Mouse (Mus musculus): Measurements from ENCODE around the gene Arrb2. TPM values are rescaled to one million over a fixed set of nuclear protein-coding genes. Genes with fewer than 3 reads are reported as not detected.

Arrb2 gene
- polyA plus RNA-seq, 1 experiment from 2014 or later, result 10.7 TPM

DNA sequence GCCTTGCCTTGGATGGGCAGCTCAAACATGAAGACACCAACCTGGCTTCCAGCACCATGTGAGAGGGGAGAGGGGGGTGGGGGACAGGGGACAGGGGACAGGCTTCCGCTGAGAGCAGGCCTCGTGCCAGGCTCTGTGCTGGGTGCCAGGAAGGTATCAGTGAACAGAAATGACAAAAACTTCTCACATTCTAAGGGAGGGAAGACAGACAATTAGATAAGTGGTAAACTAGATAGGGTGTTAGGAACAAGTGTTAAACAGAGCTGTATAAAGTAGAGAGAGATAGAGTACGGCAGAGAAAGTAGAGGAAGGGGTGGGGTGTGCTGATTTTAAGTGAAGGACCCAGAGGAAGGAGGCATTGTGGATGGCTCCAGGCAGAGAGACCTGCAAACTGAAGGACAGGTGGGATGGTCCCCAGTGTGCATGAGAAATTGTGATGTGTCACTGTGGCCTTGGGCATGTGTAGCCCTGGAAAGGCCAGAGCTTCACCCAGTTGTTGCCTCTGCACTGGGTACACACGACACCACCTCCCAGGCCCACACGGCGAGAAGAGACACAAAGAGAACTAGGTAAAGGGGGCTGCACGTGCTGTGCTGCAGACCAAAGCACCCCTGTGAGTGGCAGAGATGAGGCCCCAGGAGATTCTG lies 6.4 kb downstream of the Arrb2 start:
- 92% methylated on average over 7 of the region's 7 CpGs for WGBS

DNA sequence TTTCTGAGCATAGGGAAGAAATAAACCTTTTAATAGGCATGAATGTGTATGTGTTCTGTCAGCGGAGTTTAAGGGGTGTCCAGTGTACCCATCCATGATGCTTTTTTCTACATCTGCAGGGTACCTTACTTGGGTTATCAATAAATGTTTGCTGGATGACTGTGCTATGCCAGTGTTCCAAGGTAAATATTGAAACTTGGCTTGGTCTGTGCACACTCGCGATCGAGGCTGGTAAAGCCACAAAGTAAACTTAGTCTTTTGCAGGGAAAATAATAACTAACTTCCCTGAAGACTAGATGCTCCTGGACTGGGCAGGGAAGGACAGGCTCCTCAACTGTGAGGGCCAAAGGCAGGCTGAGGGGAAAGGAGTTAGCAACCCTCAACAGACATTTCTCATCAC lies 8.2 kb downstream of the Arrb2 start:
- ATAC-seq, result no peak
- Histone ChIP-seq H3K36me3 (ENCODE audit: control insufficient read depth, insufficient read depth, low read length) (0 out of 2 replicates have a peak, but pooled peaks cover 5% of the 10 kb centered on the region), H3K9me3 (ENCODE audit: control insufficient read depth, low read length) (no peaks in the 10 kb centered on the region), H3K27me3 (replicated peaks; ENCODE audit: control insufficient read depth, insufficient read depth, low read length) (no peaks in the 10 kb centered on the region), H3K4me1 (ENCODE audit: control insufficient read depth, insufficient read depth, low read length) (no peaks in the 10 kb centered on the region), H3K4me2 (ENCODE audit: low read depth, low read length) (no peak overlapping the region), H3K9ac (ENCODE audit: low read depth, low read length) (no peak overlapping the region), H3K4me3 (ENCODE audit: low read length) (no peak overlapping the region), H3K27ac (ENCODE audit: low read length) (no peak overlapping the region)
- WGBS, result 75% methylated on average over 4 of the region's 4 CpGs

More for the DNA sequence above, 6.4 kb downstream of the Arrb2 start:
- H3K4me2 ChIP-seq (ENCODE audit: low read depth, low read length), result no peak overlapping the region
- 0 out of 2 replicates have a peak, but pooled peaks cover 5% of the 10 kb centered on the region for H3K36me3 ChIP-seq (ENCODE audit: control insufficient read depth, insufficient read depth, low read length)
- H3K4me1 ChIP-seq (ENCODE audit: control insufficient read depth, insufficient read depth, low read length), result peaks cover 3% of the 10 kb centered on the region
- 0 out of 2 replicates have a peak overlapping the region, but pooled peaks have one; percentile 21 for H3K9ac ChIP-seq (ENCODE audit: low read depth, low read length)
- no peaks in the 10 kb centered on the region for H3K27me3 ChIP-seq (replicated peaks; ENCODE audit: control insufficient read depth, insufficient read depth, low read length)
- H3K4me3 ChIP-seq (ENCODE audit: low read length), result no peak overlapping the region
- ATAC-seq, result no peak
- no peak overlapping the region for H3K27ac ChIP-seq (ENCODE audit: low read length)
- H3K9me3 ChIP-seq (ENCODE audit: control insufficient read depth, low read length), result no peaks in the 10 kb centered on the region

DNA sequence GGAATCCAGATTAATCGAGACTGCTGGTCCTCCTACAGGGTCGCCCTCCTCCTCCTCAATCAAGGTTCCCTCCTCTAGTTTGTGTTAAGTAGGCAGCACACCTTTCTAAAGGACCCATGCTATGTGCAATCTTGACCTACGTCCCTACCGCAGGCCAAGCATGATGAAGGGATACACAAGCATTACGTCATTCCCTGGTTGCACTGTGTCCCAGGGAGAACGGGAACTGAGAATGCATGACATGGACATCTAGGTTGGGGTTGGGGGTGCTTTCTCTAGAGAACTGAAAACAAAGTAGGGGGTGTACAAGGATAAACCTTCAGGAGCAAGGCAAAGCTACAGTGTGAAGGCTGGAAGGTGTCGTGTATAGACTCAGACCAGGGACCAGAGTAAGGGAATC lies 9.4 kb downstream of the Arrb2 start:
- Histone ChIP-seq H3K27ac (ENCODE audit: low read length) (no peak overlapping the region), H3K27me3 (replicated peaks; ENCODE audit: control insufficient read depth, insufficient read depth, low read length) (no peaks in the 10 kb centered on the region), H3K9ac (ENCODE audit: low read depth, low read length) (no peak overlapping the region), H3K4me3 (ENCODE audit: low read length) (no peak overlapping the region), H3K36me3 (ENCODE audit: control insufficient read depth, insufficient read depth, low read length) (0 out of 2 replicates have a peak, but pooled peaks cover 5% of the 10 kb centered on the region), H3K9me3 (ENCODE audit: control insufficient read depth, low read length) (no peaks in the 10 kb centered on the region), H3K4me1 (ENCODE audit: control insufficient read depth, insufficient read depth, low read length) (no peaks in the 10 kb centered on the region), H3K4me2 (ENCODE audit: low read depth, low read length) (no peak overlapping the region)
- WGBS, result 87% methylated on average over 7 of the region's 7 CpGs
- no peak for ATAC-seq

DNA sequence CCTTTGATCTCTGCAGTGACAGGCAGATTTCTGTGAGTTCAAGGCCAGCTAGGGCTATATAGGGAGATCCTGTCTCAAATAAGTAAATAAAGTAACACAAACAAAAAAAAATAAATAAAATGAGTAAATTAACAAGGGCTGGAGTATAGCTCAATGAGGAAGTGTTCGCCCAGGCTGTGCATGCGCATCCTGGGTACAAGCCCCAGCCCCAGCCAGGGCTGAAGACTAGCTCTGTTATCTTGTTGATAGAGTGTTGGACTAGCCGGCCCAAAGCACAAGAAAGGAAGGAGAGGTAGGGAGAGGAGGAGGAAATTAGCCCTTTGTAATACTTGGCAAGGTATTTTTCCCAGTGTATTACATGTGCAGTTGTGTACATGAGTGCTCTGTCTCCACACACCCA lies 11.5 kb downstream of the Arrb2 start:
- Histone ChIP-seq H3K4me2 (ENCODE audit: low read depth, low read length) (no peak overlapping the region), H3K4me1 (ENCODE audit: control insufficient read depth, insufficient read depth, low read length) (no peaks in the 10 kb centered on the region), H3K4me3 (ENCODE audit: low read length) (no peak overlapping the region), H3K27me3 (replicated peaks; ENCODE audit: control insufficient read depth, insufficient read depth, low read length) (no peaks in the 10 kb centered on the region), H3K9me3 (ENCODE audit: control insufficient read depth, low read length) (no peaks in the 10 kb centered on the region), H3K27ac (ENCODE audit: low read length) (no peak overlapping the region), H3K36me3 (ENCODE audit: control insufficient read depth, insufficient read depth, low read length) (no peaks in the 10 kb centered on the region), H3K9ac (ENCODE audit: low read depth, low read length) (no peak overlapping the region)
- WGBS, result 86% methylated on average over 3 of the region's 3 CpGs
- ATAC-seq, result no peak

DNA sequence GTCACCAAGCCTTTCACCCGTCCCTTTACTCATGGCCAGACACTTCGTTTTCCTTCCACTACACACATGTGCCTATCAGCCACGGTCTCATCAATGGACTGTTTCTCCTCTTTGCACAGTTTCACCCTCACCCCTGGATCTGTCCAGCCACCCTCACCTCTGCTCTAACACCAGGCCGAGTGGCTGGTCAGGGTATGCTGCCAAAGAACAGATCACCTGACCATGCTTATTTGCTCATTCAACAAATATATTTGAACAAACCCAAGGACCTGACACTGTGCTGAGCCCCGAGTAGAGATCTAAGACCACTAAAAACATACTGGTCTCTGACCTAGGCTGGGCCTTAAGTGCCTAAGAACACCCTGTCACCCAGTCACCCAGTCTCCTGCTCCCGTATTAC lies 12.2 kb downstream of the Arrb2 start:
- H3K4me3 ChIP-seq (ENCODE audit: low read length), result no peak overlapping the region
- H3K9ac ChIP-seq (ENCODE audit: low read depth, low read length), result no peak overlapping the region
- H3K27ac ChIP-seq (ENCODE audit: low read length), result no peak overlapping the region
- H3K4me1 ChIP-seq (ENCODE audit: control insufficient read depth, insufficient read depth, low read length), result no peaks in the 10 kb centered on the region
- H3K36me3 ChIP-seq (ENCODE audit: control insufficient read depth, insufficient read depth, low read length), result no peaks in the 10 kb centered on the region
- WGBS, result 58% methylated on average over 6 of the region's 6 CpGs
- ATAC-seq, result no peak
- H3K4me2 ChIP-seq (ENCODE audit: low read depth, low read length), result no peak overlapping the region
- H3K27me3 ChIP-seq (replicated peaks; ENCODE audit: control insufficient read depth, insufficient read depth, low read length), result no peaks in the 10 kb centered on the region
- H3K9me3 ChIP-seq (ENCODE audit: control insufficient read depth, low read length), result no peaks in the 10 kb centered on the region

DNA sequence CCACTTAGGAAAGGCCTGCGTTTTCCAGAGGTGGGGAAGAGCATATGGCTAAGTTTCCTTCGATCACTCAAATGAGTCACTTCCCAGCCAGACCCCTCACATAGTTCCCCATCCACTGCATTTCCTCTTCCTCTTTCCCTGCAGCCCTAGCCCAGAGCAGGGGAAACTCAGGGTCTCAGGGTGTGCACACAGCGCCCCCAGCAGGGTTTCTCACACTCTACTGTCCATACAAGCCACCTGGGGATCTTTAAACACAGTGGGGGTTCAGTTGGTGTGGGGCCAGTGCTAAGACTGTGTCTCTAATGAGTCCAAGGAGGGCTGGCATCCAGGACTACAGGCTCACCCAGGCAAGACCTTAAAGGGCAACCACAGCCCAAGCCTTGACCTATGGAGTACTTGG lies 14.3 kb downstream of the Arrb2 start:
- Histone ChIP-seq H3K4me2 (ENCODE audit: low read depth, low read length) (no peak overlapping the region), H3K27ac (ENCODE audit: low read length) (no peak overlapping the region), H3K4me3 (ENCODE audit: low read length) (no peak overlapping the region), H3K9ac (ENCODE audit: low read depth, low read length) (no peak overlapping the region), H3K27me3 (replicated peaks; ENCODE audit: control insufficient read depth, insufficient read depth, low read length) (no peaks in the 10 kb centered on the region), H3K4me1 (ENCODE audit: control insufficient read depth, insufficient read depth, low read length) (no peaks in the 10 kb centered on the region), H3K36me3 (ENCODE audit: control insufficient read depth, insufficient read depth, low read length) (no peaks in the 10 kb centered on the region), H3K9me3 (ENCODE audit: control insufficient read depth, low read length) (no peaks in the 10 kb centered on the region)
- 43% methylated on average over 3 of the region's 3 CpGs for WGBS
- ATAC-seq, result no peak

DNA sequence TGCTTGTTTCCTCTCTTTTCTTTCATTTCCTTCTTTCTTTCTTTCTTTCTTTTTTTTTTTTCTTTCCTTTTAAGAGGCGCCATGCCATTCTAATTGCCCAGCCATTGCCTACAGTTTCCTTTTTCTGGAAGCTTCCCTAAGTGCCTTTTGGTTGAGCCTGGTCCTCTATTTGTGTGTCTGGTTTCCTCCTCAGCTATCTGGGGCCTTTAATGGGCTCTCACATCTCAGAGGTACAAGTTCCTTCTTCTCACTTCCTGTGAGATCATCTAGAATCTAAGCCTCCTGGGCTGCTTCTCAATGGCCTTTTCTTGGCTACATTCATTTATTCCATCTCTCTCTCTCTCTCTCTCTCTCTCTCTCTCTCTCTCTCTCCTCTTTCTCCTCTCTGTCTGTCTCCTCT lies 14.9 kb downstream of the Arrb2 start:
- no peak overlapping the region for H3K9ac ChIP-seq (ENCODE audit: low read depth, low read length)
- 0 out of 2 replicates have a peak, but pooled peaks cover 2% of the 10 kb centered on the region for H3K4me1 ChIP-seq (ENCODE audit: control insufficient read depth, insufficient read depth, low read length)
- H3K27me3 ChIP-seq (replicated peaks; ENCODE audit: control insufficient read depth, insufficient read depth, low read length), result no peaks in the 10 kb centered on the region
- H3K4me2 ChIP-seq (ENCODE audit: low read depth, low read length), result no peak overlapping the region
- ATAC-seq, result no peak
- no peak overlapping the region for H3K27ac ChIP-seq (ENCODE audit: low read length)
- 67% methylated on average over 1 of the region's 1 CpGs for WGBS
- no peaks in the 10 kb centered on the region for H3K9me3 ChIP-seq (ENCODE audit: control insufficient read depth, low read length)
- H3K36me3 ChIP-seq (ENCODE audit: control insufficient read depth, insufficient read depth, low read length), result no peaks in the 10 kb centered on the region
- no peak overlapping the region for H3K4me3 ChIP-seq (ENCODE audit: low read length)

DNA sequence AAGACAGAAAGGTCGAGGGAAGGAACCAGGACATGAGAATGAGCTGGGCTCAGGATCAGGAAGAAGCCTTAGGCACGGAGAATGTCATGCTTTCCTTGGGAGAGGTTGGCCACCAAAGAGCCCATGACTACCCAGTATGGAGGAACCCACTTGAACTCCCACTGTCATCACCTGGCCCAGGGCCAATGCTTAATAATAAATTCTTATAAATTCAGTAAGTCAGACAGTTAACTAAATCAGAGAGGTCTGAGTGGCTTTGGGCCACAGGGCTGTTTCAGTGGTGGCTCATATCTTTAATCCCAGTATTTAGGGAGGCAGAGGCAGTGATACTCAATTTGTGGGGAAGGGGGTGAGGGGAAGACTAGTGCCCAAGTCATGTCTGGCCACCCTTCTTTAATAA lies 18.5 kb downstream of the Arrb2 start:
- Histone ChIP-seq H3K36me3 (ENCODE audit: control insufficient read depth, insufficient read depth, low read length) (no peaks in the 10 kb centered on the region), H3K27ac (ENCODE audit: low read length) (no peak overlapping the region), H3K4me2 (ENCODE audit: low read depth, low read length) (no peak overlapping the region), H3K4me3 (ENCODE audit: low read length) (no peak overlapping the region), H3K27me3 (replicated peaks; ENCODE audit: control insufficient read depth, insufficient read depth, low read length) (no peaks in the 10 kb centered on the region), H3K4me1 (ENCODE audit: control insufficient read depth, insufficient read depth, low read length) (peaks cover 10% of the 10 kb centered on the region; the same call in 1 of the 2 replicates), H3K9me3 (ENCODE audit: control insufficient read depth, low read length) (no peaks in the 10 kb centered on the region), H3K9ac (ENCODE audit: low read depth, low read length) (no peak overlapping the region)
- no peak for ATAC-seq
- 91% methylated on average over 2 of the region's 2 CpGs for WGBS

DNA sequence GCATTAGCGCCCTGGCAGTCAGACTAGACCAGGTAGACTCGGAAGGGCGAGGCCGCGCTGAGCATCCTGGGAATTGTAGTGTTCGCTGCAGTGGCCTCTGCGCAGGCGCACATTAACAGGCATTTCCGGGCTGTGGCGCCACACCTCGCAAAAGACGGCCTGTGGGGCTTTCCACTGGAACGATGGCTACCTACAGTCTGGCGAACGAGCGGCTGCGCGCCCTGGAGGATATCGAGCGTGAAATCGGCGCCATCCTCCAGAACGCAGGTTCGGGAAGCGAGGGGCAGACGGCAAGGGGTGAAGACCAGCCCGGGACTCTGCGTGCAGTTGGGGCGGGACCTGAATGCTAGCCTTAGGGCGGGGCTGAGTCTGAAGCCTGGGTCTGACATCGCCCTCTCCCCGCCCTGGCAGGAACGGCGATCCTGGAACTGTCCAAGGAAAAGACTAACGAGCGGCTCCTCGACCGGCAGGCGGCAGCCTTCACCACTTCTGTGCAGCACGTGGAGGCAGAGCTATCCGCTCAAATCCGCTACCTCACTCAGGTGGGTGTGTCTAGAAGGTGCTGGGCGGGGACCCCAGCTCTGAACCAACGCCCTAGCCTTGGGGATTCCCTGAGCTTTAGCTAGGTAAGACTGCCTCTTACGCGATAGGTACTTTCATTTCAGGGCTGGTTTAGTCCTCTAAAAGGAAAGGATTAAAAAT lies 19.5 kb downstream of the Arrb2 start, which contains the start of gene Med11:
Gene Med11 (plus strand): TSS at position 123 of the 702 bp plus-strand sequence.
- H3K4me3 ChIP-seq (ENCODE audit: low read length), result peak within 1 kb of the TSS; percentile 69
- WGBS, result under 1% methylated on average over 46 of the region's 46 CpGs
- no peaks in the 10 kb centered on the region for H3K9me3 ChIP-seq (ENCODE audit: control insufficient read depth, low read length)
- H3K4me2 ChIP-seq (ENCODE audit: low read depth, low read length), result peak within 1 kb of the TSS; percentile 81
- peaks cover 10% of the 10 kb centered on the region for H3K4me1 ChIP-seq (ENCODE audit: control insufficient read depth, insufficient read depth, low read length)
- peak within 1 kb of the TSS; percentile 90 for H3K9ac ChIP-seq (ENCODE audit: low read depth, low read length)
- no peaks in the 10 kb centered on the region for H3K27me3 ChIP-seq (replicated peaks; ENCODE audit: control insufficient read depth, insufficient read depth, low read length)
- H3K36me3 ChIP-seq (ENCODE audit: control insufficient read depth, insufficient read depth, low read length), result no peaks in the 10 kb centered on the region
- ATAC-seq, result peak; percentile 99
- H3K27ac ChIP-seq (ENCODE audit: low read length), result peak within 1 kb of the TSS; percentile 97
